Mouse (Mus musculus) forebrain, embryonic 15.5 days (tissue): ENCODE data around the gene Lypla2. TPM values are rescaled to one million over a fixed set of nuclear protein-coding genes. Genes with fewer than 3 reads are reported as not detected.

Experiments
- ATAC-seq: fragments of 200-750 bp; cut with Nextera tagmentation; replicated peaks from 2 replicates; pipeline ENCODE4 v1.8.0; 2017; ENCODE audit warnings: mild to moderate bottlenecking, moderate TSS enrichment, moderate library complexity
- H3K27ac ChIP-seq: fragments of 300-500 bp; sonication (generic); replicated peaks from 2 replicates; pipeline ENCODE4 v1.5.1; 2015; ENCODE audit warnings: mild to moderate bottlenecking, inconsistent platforms
- H3K27me3 ChIP-seq: fragments of 300-500 bp; sonication (generic); 2 replicates; pipeline ENCODE4 v1.6.1; 2015; ENCODE audit warnings: inconsistent platforms
- H3K36me3 ChIP-seq: fragments of 300-500 bp; sonication (generic); 2 replicates; pipeline ENCODE4 v1.6.1; 2015; ENCODE audit warnings: mild to moderate bottlenecking, inconsistent platforms
- H3K4me1 ChIP-seq: fragments of 300-500 bp; sonication (generic); 2 replicates; pipeline ENCODE4 v1.6.1; 2015; ENCODE audit warnings: inconsistent platforms
- H3K4me2 ChIP-seq: fragments of 300-500 bp; sonication (generic); replicated peaks from 2 replicates; pipeline ENCODE4 v1.6.1; 2015; ENCODE audit warnings: mild to moderate bottlenecking, inconsistent platforms
- H3K4me3 ChIP-seq: fragments of 300-500 bp; sonication (generic); 2 replicates; pipeline ENCODE4 v1.5.1; 2015; ENCODE audit warnings: mild to moderate bottlenecking, inconsistent platforms
- H3K9ac ChIP-seq: fragments of 300-500 bp; sonication (generic); replicated peaks from 2 replicates; pipeline ENCODE4 v1.6.1; 2015; ENCODE audit warnings: mild to moderate bottlenecking, inconsistent platforms
- H3K9me3 ChIP-seq: fragments of 300-500 bp; sonication (generic); 2 replicates; pipeline ENCODE4 v1.6.1; 2016; ENCODE audit warnings: inconsistent platforms
- WGBS: fragments of 180-500 bp; shearing (Covaris S2); methylation state at CpG from one replicate; pipeline ENCODE4 v1.1.7; 2015; ENCODE audit warnings: mixed read lengths; 5-methylcytosine and 5-hydroxymethylcytosine counted together
- polyA plus RNA-seq: library from polyadenylated mRNA; unstranded; fragments of >200 nt; fragmentation: Nextera tagmentation; extraction: Ambion mirVana; gene quantifications from 2 replicates; pipeline ENCODE4 v1.2.1, GENCODE M21; 2015

Lypla2 gene
- polyA plus RNA-seq, 1 experiment from 2014 or later, result 180 TPM

DNA sequence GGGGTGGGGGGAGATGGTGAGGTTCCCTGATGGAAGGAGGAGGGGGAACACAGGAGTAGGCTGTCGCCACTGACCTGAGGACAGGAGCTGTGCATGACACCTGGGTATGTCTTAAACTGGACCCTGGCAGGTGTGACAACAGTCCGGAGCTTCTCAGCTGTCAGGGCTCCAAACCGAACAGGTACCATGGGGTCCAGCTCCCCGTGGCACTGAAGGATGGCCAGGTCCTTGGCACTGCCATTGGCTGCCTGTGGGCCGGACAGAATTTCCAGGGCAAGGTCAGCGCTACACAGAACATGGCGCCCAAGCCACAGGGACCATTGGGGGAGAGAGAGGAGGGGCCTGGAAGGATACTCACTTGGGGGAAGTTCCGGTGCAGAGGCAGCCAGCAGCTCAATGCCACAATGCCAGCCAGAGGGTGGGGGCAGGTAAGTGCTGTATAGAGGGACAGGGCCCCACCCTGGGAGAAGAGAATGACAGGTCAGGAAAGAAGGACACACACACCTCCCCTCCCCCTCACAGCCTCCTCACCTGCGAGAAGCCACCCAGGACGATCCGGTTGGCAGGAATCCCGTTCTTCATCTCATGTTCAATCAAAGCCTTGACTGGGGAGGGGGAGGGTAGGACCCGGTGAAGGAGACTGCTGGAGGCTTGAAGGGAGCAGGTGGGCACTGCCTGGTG is 3.2 kb downstream of the Lypla2 start:
- H3K27ac ChIP-seq, result no peak overlapping the region
- no peak overlapping the region for H3K4me2 ChIP-seq
- H3K4me3 ChIP-seq, result no peak overlapping the region
- 91% methylated on average over 13 of the region's 13 CpGs for WGBS
- H3K9me3 ChIP-seq, result no peaks in the 10 kb centered on the region
- H3K27me3 ChIP-seq, result no peaks in the 10 kb centered on the region
- ATAC-seq, result no peak
- peaks cover 27% of the 10 kb centered on the region for H3K4me1 ChIP-seq
- no peak overlapping the region for H3K9ac ChIP-seq
- peaks cover 48% of the 10 kb centered on the region for H3K36me3 ChIP-seq

DNA sequence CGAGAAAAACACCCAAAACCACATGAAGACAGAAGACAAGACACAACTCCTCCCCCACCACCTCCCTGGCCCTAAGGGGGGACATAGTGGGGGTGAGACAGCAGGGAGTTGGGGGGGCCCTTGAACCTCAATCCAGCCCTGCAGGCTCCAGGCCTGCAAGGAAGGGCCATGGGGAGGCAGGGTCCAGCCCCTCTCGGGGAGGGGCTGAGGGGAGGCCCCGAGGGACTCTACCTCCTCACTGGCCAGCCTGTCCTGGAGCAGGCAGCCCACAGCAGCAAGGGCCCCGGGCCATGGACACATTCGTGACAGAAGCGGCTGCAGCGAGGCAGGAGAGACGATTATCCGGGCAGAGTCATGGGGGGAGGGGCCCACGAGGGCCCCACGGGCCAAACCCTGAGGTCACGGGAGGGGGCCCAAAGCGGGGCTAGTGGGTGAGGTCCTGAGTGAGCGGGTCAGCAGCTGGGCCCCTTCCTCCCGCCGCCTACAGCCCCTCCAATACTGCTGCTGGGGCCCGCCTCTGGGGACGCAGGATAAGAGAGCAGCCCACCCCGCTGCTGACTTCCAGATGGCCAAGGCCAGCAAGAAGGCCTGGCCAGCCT is 4.1 kb downstream of the Lypla2 start:
- ATAC-seq, result no peak
- H3K9ac ChIP-seq, result no peak overlapping the region
- peaks cover 30% of the 10 kb centered on the region for H3K4me1 ChIP-seq
- H3K4me2 ChIP-seq, result no peak overlapping the region
- no peak overlapping the region for H3K27ac ChIP-seq
- H3K27me3 ChIP-seq, result no peaks in the 10 kb centered on the region
- no peaks in the 10 kb centered on the region for H3K9me3 ChIP-seq
- peaks cover 48% of the 10 kb centered on the region for H3K36me3 ChIP-seq
- WGBS, result 78% methylated on average over 19 of the region's 19 CpGs
- no peak overlapping the region for H3K4me3 ChIP-seq

DNA sequence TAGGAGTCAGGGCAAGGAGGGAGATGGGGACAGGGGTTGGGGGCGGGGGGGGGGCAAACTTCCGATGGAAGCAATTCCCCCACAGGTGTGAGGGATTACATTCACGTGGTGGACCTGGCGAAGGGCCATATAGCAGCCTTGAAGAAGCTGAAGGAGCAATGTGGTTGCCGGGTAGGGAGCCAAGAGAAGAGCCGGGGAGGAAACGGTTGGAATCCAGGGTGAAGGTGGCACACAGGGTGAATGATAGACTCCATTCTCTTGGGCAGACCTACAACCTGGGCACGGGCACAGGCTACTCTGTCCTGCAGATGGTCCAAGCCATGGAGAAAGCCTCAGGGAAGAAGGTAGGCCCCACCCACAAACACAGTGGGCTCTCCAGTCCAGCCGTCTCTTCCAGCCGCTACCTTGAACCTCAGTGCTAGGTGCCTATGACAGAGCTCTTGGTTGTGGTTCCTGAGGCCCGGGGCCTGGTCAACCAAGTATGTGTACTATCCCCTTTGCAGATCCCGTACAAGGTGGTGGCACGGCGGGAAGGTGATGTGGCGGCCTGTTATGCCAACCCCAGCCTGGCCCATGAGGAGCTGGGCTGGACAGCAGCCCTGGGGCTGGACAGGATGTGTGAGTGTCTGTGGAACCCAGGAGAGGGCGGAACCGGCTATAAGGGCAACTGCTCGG is 5.2 kb downstream of the Lypla2 start:
- Histone ChIP-seq H3K4me1 (peaks cover 32% of the 10 kb centered on the region), H3K4me2 (no peak overlapping the region), H3K36me3 (peaks cover 48% of the 10 kb centered on the region), H3K9ac (no peak overlapping the region), H3K27me3 (no peaks in the 10 kb centered on the region), H3K9me3 (no peaks in the 10 kb centered on the region), H3K4me3 (no peak overlapping the region), H3K27ac (no peak overlapping the region)
- ATAC-seq, result no peak
- 83% methylated on average over 18 of the region's 18 CpGs for WGBS

DNA sequence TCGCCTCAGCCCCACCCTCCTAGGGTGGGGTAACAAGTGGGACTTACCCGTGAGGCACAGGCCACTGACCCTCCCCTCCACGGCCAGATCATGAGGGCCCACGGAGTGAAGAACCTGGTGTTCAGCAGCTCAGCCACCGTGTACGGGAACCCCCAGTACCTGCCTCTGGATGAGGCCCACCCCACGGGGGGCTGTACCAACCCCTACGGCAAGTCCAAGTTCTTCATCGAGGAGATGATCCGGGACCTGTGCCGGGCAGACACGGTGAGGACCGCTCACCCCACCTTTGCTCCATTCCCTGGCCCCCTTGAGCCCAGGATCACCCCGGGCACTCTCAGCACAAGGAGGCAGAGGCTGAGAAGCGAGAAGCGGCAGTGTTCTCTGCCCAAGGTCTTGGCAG is 6.1 kb downstream of the Lypla2 start:
- Histone ChIP-seq H3K4me3 (no peak overlapping the region), H3K9me3 (no peaks in the 10 kb centered on the region), H3K27ac (no peak overlapping the region), H3K27me3 (no peaks in the 10 kb centered on the region), H3K4me1 (peaks cover 25% of the 10 kb centered on the region), H3K9ac (no peak overlapping the region), H3K36me3 (peaks cover 56% of the 10 kb centered on the region), H3K4me2 (no peak overlapping the region)
- 93% methylated on average over 16 of the region's 16 CpGs for WGBS
- ATAC-seq, result no peak

DNA sequence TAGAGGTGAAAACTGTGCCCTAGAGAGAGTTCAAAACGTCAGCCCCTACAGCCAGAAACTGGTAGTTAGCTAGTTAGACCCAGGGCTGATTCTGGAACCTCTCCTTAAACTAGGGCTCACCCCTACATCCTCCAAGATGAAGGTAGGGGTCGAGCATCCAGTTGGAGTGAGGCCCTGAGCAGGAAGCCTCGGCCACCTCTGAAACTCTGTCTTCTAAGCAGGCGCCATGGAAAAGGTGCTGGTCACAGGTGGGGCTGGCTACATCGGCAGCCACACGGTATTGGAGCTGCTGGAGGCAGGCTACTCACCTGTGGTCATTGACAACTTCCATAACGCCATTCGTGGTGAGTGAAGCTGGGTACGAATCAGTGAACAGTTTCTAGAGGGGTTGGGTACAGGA is 7.3 kb downstream of the Lypla2 start:
- peaks cover 50% of the 10 kb centered on the region for H3K36me3 ChIP-seq

DNA sequence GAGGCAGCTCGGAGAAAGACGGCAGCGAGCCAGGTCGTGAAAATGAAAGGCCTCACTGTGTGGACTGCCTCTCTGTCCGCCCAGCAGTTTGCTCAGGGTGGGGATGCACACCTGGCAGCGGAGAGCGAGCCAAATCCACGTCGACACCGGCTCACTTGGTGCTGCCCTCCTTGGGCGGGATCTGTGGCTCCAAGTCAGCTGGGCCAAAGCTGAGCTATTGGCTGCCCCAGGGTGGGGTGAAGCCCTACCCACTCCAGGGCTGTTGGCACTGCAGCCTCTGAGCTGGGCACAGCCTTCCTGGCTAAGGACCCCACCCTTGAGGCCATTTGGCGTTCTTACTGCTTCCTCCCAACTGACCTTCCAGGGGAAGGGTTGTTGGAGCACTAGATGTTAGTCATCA is 8.0 kb downstream of the Lypla2 start:
- peak overlapping the region; percentile 63 for H3K4me3 ChIP-seq
- 3% methylated on average over 11 of the region's 12 CpGs for WGBS
- no peaks in the 10 kb centered on the region for H3K27me3 ChIP-seq
- 0 out of 2 replicates have a peak, but pooled peaks have one; percentile 2 for ATAC-seq
- H3K27ac ChIP-seq, result no peak overlapping the region
- no peaks in the 10 kb centered on the region for H3K9me3 ChIP-seq
- peaks cover 43% of the 10 kb centered on the region for H3K36me3 ChIP-seq
- H3K9ac ChIP-seq, result peak overlapping the region; percentile 73
- peak overlapping the region; percentile 94 for H3K4me2 ChIP-seq
- peaks cover 17% of the 10 kb centered on the region for H3K4me1 ChIP-seq

More for the DNA sequence above, 7.3 kb downstream of the Lypla2 start:
- Histone ChIP-seq H3K4me2 (no peak overlapping the region), H3K4me1 (peaks cover 17% of the 10 kb centered on the region), H3K9ac (no peak overlapping the region), H3K9me3 (no peaks in the 10 kb centered on the region), H3K27ac (no peak overlapping the region), H3K4me3 (no peak overlapping the region), H3K27me3 (no peaks in the 10 kb centered on the region)
- 89% methylated on average over 9 of the region's 9 CpGs for WGBS
- no peak for ATAC-seq

DNA sequence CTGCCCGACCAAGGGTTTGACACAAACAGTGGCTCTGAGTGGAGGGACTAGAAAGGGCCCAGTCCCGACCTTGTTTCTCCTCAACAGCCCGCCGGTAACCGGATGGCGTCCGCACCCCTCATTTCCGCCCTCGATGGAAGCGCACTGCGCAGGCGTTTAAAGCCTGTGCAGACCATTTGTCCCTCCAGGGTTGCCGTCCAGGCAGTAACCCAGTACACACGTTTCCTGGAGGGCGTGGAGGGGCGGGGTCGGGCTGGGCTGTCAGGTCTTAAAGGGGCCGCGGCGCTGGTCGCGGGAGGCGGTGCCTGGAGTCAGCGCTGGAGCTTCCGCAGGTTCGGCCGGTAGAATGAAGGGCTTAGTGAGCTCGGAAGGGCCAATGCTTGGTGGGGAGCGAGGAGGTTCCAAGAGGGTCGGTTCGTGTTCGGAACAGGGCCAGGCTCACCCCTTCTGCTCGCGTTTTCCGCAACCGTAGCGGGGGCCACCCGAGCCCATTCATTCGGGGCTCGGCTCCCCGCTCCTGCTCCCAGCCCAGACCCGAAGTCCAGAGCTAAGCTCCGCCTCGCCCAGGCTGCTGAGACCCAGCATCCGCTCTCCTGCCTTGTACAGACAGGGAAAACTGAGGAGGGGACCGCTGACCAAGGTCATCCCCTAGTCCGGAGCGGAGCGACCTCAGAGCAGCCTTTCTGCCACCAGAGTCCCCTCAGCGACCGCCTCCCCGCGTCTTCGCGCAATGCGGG is 8.8 kb downstream of the Lypla2 start, which contains the start of gene Gale:
Gene Gale, plus strand, starts transcription at position 271 of the 737 bp plus-strand sequence.
- Histone ChIP-seq H3K27me3 (no peaks in the 10 kb centered on the region), H3K4me2 (peak within 1 kb of the TSS; percentile 94), H3K4me1 (peaks cover 17% of the 10 kb centered on the region), H3K27ac (peak within 1 kb of the TSS; percentile 87), H3K36me3 (peaks cover 41% of the 10 kb centered on the region), H3K4me3 (peak within 1 kb of the TSS; percentile 63), H3K9me3 (no peaks in the 10 kb centered on the region), H3K9ac (peak within 1 kb of the TSS; percentile 73)
- WGBS, result under 1% methylated on average over 56 of the region's 56 CpGs
- peak; percentile 93 for ATAC-seq

DNA sequence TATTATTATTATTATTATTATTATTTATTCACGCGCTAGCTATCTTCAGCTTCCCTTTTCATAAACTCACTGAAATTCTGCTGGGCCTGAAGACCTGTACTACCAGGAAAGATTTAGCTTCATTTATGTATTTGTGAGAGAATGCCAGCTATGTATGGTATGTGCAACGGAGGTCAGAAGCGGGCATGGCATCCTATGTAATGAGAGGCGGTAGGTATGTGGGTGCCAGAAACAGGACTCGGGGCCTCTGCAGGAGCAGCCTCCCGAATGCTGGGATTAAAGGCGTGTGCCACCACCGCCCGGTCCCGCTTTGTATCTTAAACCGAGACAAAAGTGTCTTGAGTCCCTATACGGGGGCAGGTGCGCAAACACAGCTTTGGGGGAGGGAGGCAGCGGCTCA is 9.5 kb downstream of the Lypla2 start:
- whole genome bisulfite sequencing, result 7% methylated on average over 15 of the region's 15 CpGs
- H3K4me3 ChIP-seq, result peak overlapping the region; percentile 63
- H3K36me3 ChIP-seq, result peaks cover 38% of the 10 kb centered on the region
- peaks cover 17% of the 10 kb centered on the region for H3K4me1 ChIP-seq
- no peaks in the 10 kb centered on the region for H3K27me3 ChIP-seq
- H3K4me2 ChIP-seq, result peak overlapping the region; percentile 94
- no peak; the same call in 1 of the 2 replicates for ATAC-seq
- H3K9me3 ChIP-seq, result no peaks in the 10 kb centered on the region
- H3K9ac ChIP-seq, result peak overlapping the region; percentile 73
- peak overlapping the region; percentile 87 for H3K27ac ChIP-seq

DNA sequence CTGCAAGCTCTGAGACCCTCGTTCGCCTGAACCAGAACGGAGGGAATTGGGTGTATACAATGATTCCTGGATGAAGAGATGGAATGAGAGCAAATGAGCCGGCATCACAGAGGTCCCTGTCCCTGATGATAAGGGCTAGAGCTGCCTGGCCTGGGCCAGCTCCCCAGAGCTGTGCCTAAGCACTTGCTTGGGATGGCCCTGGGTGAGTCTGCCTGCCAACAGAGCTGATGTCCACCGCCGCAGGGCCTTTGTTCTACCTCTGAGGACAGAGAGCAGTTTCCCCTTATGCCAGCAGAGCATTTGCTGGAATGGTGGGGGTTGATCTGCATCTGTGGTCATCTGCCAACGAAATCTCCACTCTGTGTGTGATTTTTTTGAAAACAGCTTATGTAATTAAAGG is 10.2 kb downstream of the Lypla2 start:
- no peak overlapping the region for H3K4me2 ChIP-seq
- ATAC-seq, result no peak
- no peak overlapping the region for H3K4me3 ChIP-seq
- peaks cover 17% of the 10 kb centered on the region for H3K4me1 ChIP-seq
- H3K9ac ChIP-seq, result no peak overlapping the region
- H3K27me3 ChIP-seq, result no peaks in the 10 kb centered on the region
- no peak overlapping the region for H3K27ac ChIP-seq
- no peaks in the 10 kb centered on the region for H3K9me3 ChIP-seq
- 89% methylated on average over 7 of the region's 7 CpGs for WGBS
- peaks cover 31% of the 10 kb centered on the region for H3K36me3 ChIP-seq

DNA sequence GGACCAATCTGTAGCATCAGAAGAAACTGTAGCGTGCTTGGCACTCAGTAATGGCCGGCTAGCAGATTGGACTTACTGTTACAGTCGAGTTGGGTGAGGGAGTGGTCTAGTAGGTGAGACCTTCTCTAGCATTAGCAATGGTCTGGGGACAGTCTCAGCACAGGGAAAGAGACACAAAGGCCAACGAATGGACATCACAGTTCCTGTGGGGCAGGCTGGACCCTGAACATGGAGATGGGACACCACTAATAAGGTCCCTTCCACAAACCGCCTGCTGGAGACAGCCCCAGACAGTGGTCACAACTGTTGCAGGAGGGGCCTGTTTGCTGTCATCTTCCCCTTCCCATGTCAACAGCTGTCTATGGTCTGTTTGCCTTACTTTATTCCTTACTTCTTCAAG is 10.7 kb downstream of the Lypla2 start:
- Histone ChIP-seq H3K36me3 (peaks cover 28% of the 10 kb centered on the region), H3K4me3 (no peak overlapping the region), H3K9ac (no peak overlapping the region), H3K9me3 (no peaks in the 10 kb centered on the region), H3K4me1 (peaks cover 17% of the 10 kb centered on the region), H3K4me2 (no peak overlapping the region), H3K27ac (no peak overlapping the region), H3K27me3 (no peaks in the 10 kb centered on the region)
- 98% methylated on average over 5 of the region's 5 CpGs for WGBS
- no peak for ATAC-seq

DNA sequence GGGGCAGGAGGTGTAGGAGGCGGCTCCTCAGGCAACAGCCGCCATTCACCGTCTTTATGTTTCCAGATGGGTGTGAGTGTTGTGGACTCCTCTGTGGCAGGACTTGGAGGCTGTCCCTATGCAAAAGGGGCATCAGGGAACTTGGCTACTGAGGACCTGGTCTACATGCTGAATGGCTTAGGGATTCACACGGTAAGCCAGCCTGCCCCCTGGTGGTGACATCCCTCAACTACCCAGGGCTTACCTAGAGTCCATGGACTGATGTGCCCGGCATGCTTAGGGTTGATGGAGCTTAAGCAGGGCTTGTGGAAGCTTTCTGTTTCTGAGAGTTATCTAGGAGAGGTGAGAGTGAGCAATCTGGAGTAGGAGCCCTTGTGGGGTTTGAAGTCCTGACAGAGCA is 11.7 kb downstream of the Lypla2 start:
- Histone ChIP-seq H3K27ac (no peak overlapping the region), H3K4me3 (no peak overlapping the region), H3K9me3 (no peaks in the 10 kb centered on the region), H3K9ac (no peak overlapping the region), H3K4me2 (no peak overlapping the region), H3K27me3 (no peaks in the 10 kb centered on the region), H3K4me1 (peaks cover 17% of the 10 kb centered on the region), H3K36me3 (peaks cover 24% of the 10 kb centered on the region)
- ATAC-seq, result no peak
- 18% methylated on average over 5 of the region's 5 CpGs for WGBS

DNA sequence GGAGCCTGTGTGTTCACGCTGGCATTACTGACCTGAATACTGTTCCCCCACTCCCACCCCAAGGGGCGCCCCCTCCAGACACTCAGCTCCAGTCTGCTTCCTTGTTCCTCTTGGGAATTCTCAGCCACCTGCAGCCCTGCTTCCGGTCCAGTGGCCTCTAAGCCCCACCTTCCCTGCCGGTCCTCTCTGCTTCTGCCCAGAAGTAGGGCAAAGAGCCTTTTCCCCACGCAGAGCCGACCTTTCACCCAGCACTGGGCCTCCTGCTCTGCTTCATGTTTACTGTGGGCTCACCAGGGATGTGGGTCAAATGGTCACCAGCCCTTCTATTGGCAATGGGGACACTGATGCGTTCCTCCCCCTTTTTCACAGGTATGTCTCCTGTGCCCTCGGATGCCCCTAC is 14.1 kb downstream of the Lypla2 start:
- H3K9me3 ChIP-seq, result no peaks in the 10 kb centered on the region
- peaks cover 7% of the 10 kb centered on the region for H3K4me1 ChIP-seq
- H3K36me3 ChIP-seq, result peaks cover 32% of the 10 kb centered on the region
- H3K27me3 ChIP-seq, result no peaks in the 10 kb centered on the region
- 62% methylated on average over 8 of the region's 8 CpGs for WGBS
- ATAC-seq, result no peak
- no peak overlapping the region for H3K4me3 ChIP-seq
- H3K9ac ChIP-seq, result no peak overlapping the region
- H3K27ac ChIP-seq, result no peak overlapping the region
- H3K4me2 ChIP-seq, result no peak overlapping the region
